Mouse (Mus musculus): Measurements from ENCODE around the gene Zbtb38.

Zbtb38 gene

DNA sequence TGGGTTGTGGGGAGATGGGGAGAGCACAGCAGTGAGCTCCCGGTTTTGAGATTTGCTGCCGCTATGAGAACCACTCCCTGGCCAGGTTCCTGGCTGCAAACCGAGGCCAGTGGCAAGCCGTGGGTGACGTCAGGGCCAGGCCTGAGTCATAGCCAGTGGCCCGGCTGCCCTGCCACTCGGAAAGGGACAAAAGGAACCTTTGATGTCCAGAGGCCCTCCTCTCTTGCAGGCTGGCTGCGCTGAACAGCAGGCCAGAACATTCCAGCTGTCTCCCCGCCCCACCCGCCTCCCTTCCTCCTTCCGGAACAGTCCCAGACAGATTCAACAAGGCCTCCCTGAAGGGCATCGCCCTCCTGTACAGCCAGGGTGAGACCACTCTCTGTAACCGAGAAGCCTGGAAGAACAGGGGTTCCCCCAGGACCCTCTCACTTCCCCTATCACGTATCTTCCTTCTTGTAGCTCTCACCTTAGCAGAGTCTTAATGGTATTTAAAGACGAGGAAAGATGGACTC lies at the start of gene Zbtb38:
TSS of gene Zbtb38 (minus strand) at position 229 of the 512 bp plus-strand sequence.
- in situ Hi-C loops (cut with MseI, MboI), result no loop called here

DNA sequence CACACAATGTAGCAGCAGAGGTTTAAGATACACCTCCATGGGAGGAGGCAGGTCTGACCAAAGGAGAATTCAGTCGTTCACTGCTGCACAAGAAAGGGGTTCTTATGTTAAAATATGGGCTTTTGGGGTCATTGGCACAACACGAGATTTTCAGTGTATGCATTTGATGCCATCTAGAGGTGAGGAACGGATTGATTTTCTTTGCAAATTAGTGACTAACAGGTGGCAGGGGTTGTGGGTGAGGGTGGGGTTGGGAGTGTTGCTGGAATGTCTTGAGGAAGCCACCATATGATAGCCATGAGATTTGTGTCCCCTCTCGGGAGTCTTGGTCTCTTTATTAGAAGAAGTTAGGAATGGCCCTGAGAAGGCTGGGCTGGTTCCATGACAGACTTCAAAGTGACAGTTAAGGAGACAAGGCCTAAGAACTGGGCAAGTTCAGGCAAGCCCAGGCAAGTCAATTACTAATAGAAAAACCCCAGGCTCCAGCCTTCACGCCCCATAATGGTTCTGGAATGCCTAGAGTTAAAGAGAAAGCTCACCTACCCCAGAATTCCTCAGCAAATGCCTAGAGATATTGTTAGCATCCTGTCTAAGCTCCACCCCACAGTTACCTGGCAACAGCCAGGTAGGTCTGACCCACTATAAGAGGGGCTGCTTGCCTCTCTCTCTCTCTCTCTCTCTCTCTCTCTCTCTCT lies 47.6 kb upstream of the Zbtb38 start:
- in situ Hi-C loops (cut with MseI, MboI), result no loop called here

DNA sequence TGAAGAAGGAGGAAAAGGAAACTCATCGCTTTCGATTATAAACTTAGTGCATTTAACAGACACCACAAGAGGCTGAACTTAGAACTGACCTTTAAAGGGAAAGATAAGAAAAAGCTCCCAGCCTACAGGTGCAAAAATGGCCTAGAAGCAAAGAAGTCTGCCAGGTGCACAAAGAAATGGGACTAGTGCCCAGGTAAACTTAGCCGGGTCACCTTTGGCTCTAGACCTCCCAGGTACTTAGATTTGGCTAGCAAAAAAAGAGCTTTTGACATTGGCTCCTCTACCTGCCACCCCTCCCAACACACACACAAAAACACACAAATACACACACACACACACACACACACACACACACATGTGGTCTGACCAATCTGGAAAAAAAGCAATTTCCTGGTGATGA lies 44.7 kb upstream of the Zbtb38 start:
- in situ Hi-C loops (cut with MseI, MboI), result no loop called here

DNA sequence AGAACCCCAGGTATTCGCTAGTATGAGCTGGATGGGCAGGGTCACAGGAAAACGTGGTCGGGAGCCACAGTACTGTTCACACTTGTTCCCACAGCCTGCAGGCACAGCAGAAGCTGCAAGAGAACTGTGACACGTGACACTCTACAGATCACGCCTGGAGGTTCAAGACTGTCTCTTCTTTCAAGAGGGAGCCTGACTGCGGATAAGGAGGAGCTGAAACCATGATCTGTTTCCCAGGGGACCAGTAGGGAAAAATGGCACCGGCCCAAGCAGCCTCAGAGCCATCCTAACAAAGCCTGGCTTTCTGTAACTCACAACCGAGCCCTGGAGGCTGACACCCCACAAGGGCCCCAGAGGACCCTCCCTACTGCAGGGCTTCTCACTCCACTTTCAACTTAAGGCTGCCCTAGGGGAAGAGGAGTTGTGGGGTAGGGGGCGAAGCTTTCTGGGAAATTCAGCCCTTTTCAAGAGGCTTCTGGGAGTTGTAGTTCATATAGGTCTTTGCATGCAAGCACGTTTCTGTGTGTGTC lies 42.8 kb upstream of the Zbtb38 start:
- in situ Hi-C loops (cut with MseI, MboI), result no loop called here

DNA sequence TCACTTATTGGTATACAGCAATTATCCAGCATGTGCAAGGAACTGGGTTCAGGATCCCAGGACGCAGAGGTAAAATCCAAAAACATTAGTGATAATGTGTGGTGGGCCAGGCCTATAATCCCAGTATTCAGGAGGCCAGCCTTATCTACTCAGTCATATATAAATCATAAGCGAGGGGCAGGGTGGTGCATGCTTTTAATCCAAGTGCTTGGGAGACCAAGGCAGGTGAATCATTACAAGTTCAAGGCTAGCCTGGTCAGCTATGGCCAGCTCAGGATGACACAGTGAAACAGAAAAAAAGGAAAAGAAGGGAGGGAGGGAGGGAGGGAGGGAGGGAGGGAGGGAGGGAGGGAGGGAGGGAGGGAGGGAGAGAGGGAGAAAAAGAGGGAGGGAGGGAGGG lies 42.0 kb upstream of the Zbtb38 start:
- in situ Hi-C loops (cut with MseI, MboI), result no loop called here

DNA sequence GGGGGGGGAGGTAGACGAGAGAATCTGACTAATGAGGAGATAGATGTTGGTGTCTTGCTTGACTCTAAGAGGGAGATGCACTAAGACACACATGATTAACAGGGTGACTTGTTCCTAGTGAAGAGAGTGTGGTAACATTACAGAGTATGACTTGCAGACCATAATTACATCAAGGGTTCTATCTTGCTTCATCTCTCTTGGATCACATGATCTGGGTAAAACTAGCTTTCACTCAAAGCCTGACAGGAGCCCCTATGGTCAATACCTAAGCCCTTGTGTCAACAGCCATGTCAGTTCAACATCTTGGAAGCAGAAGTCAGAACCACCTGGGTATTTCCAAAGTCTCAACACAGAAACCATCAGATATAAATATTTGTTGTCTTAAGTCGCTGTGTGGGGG lies 39.9 kb upstream of the Zbtb38 start:
- in situ Hi-C loops (cut with MseI, MboI), result no loop called here

DNA sequence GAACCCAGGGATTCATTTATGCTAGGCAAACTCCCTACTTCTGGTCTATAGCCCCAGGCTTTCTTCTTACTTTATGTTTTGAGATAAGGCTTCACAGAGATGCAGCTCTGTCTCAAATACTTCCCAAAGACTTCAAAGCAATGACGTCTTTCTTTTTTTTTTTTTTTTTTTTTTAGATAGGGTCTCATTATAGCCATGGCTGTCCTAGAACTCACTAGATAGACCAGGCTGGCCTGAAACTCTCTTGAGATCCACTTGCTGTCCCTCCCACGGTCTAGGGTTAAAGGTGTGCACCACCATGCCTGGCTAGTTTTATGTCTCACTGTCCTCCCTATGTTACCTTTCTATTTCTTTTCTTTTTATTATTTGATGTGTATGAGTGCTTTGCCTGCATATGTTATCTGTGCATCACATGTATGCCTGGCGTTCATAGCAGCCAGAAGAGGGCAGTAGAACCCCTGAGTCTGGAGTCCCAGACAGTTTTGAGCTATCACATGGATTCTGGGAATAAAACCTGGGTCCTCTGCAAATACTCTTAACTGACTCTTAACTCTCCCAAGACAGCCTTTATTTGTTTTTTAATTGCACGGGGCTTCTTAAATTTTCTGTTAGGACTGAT lies 37.9 kb upstream of the Zbtb38 start:
- in situ Hi-C loops (cut with MseI, MboI), result no loop called here

DNA sequence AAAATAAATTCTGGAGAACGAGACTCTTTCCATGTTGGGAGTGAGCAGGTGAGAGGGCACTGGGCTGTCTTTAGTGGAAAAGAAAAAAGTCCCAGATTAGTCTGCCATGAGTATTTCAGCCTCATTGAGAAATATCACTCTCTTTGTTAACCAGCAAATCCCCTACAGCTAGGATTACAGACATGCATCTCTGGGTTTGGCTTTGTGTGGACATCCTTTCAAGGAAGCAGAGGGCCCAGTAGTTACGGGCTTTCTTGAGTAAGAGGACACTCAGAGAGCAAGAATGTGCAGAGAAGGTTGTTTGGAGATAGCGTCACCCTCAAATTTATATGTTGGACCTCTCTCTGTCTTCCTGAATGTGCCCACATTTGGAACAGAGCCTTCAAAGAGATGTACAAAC lies 37.3 kb upstream of the Zbtb38 start:
- in situ Hi-C loops (cut with MseI, MboI), result no loop called here

DNA sequence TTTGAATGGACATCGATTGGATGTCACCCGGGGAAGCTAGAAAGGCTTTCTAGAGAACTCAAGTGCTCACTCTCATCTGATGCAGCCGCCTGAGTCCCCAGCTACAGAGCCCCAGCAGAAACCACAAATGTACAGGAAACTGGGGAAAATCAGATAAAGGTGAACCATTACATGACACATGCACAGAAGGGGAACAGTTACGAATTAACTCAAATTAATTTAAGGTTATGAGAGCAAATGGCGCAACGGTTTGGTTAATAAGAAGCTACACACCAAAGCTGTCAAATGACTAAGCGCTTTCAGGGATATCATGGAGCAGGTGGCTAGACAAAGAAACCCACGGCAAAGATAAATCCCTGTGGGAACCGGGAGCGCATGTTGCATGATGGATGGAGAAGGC lies 35.2 kb upstream of the Zbtb38 start:
- in situ Hi-C loops (cut with MseI, MboI), result no loop called here

DNA sequence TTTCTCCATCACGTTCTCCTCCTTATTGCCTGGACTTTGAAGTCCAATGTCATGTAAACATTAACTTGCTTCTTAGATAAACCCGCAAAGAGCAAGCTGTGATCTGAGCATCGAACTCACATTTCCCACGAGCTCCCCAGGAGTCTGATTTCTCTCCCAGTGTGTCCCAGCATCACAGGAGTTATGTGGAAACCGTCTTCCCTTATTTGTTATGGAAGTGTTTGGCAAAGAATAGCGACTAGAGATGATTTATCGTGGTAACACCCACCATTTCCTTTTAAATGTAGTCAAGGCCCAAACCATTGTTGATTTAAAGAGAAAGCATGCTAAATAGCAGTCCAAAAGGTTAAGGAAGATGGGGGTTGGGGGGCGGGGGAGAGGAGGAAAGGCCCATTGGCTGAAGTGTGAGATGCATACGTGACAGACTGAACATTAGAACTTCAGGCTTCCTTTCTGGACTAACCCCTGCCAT lies 33.3 kb upstream of the Zbtb38 start:
- in situ Hi-C loops (cut with MseI, MboI), result no loop called here

DNA sequence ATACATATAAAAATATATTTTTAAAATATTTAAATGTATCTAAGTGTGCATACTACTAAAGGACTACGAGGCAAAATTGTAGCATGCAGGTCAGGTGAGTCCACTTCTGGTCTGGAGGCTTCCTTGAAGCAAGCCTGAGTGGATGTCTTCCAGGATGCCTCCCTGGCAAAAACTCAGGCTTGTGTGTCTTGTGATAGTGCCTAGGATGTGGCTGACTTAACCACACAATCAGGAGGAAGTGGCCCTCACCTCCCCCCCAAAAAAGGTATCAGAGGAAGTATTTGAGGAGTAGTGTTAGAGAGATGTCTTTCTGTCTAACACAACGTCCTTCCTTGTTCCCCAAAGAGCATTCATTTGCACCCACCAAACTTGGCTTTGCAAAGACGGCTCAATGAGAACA lies 32.6 kb upstream of the Zbtb38 start:
- in situ Hi-C loops (cut with MseI, MboI), result no loop called here

DNA sequence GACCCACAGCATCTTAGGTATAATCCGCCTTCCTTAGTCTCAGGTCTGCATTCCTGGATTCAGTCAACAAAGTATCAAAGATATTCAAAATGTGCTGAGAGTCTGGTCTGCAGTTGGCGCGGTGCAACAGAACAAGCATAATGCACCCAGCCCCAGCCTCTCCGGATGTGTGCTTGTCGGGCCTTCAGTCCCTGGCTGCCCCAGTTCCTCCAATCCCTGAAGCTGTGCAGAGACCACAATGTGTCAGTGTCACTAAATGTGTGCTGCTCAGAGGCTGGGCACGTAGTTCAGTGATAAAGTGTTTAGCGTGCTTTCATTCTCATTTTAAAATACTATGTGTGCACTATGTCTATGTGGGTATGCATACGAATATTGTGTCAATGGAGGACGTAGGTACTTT lies 31.0 kb upstream of the Zbtb38 start:
- in situ Hi-C loops (cut with MseI, MboI), result no loop called here

DNA sequence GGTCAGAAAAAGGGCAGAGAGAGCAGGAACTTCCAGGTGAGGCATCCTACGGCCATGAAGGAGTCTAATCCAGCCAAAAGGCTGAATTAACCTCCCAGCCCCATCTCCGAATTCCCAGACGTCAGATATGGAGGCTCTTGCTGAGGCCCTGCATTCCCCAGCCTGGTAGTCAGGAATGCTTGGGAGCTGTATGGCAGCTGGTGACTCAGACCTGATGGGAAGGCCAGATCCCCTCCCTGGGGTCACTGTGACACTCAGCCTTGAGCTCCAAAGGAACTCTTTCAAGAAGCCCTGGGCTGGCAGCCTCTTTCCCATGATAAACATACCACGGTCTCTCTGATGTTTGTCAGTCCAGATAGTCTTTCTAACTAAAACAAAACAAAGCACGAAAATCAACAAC lies 30.6 kb upstream of the Zbtb38 start:
- in situ Hi-C loops (cut with MseI, MboI), result no loop called here

DNA sequence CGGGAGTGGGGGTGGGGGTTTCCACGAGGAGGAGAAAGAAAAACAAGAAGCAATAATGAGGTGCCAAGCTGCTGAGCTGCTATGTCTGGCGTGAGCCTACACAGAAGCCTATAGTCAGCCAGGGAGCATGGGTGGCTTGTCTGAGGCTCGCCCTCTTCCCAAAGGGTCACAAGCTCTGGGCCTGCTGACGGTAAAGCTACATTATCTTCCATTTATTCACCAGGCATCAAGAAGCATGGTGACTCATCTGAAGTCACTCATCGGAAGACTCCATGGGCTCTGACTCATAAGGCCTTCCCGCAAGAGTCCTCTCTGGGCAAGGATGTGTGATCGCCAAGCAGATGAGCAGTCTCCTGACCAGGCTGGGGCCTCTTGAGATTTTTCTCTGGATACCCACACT lies 29.4 kb upstream of the Zbtb38 start:
- in situ Hi-C loops (cut with MseI, MboI), result no loop called here

DNA sequence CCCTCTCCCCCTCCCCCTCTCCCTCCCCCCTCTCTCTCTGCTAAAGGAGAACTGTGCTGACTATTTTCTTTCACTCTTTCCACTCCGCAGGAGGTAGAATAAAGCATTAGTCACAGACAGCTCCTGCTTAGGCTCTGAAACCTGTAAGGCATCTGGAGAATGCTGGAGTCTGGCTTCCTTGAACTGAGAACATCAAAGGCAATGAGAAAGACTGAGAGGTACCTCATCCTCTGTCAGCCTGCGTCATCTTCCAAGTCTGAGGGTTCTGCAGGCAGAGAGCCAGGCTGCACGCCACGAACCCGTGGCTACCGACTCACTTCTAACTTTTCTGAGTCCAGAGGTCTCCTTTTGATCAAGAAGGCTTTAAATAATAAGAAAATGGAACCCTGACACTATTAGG lies 20.5 kb upstream of the Zbtb38 start:
- in situ Hi-C loops (cut with MseI, MboI), result no loop called here

DNA sequence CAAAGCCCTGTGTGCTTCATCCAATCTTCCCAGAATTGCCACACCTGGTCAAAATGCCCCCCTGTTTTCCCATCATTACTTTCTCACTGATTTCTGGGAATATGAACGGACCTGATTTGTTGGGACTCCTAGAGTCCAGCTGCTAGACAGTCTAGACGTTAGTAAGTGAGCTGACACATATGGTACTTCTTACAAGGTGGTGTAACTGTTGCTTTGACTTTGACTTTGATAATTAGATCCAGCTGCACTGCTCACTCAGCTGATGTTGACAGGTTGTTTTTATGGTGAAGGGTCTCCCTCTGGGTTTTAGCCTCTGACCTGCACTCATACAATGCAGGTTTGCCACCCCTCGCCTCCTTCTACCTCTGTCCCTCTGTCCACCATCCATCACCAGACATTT lies 17.8 kb upstream of the Zbtb38 start:
- in situ Hi-C loops (cut with MseI, MboI), result no loop called here

DNA sequence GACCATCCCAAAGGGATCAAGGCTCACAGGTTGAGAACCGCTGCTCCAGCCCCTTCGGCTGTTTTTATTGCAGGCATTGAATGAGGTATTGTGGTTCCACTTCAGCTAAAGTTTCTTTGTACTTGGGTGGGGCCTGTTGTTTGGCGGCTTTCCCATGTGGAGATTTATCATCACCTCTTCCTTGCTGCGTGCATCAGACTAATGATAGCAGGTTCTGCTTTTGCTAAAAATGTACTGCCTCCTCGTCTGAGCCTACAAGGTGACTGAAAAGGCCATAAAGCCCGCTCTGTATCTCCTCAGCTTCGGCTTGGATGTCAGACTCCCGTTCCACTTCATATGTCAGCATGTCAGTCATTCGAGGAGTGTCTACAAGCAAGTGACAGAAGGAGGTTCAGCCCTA lies 17.0 kb upstream of the Zbtb38 start:
- in situ Hi-C loops (cut with MseI, MboI), result no loop called here

DNA sequence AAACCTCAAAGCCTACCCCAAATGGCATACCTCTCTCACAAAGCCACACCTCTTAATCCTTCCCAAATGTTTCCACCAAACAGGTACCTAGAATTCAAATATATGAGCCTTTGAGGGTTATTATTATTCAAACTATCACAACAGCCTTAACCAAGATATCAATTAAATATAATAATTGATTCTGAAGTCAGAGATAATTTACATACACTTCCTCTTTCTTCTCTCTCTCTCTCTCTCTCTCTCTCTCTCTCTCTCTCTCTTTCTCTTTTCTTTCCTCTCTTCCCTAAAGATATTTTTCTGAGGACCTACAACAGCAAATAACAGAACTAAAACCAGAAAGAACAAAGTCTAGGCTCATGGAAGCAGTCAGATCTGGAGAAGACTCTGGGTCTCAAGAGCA lies 15.2 kb upstream of the Zbtb38 start:
- in situ Hi-C loops (cut with MseI, MboI), result no loop called here

DNA sequence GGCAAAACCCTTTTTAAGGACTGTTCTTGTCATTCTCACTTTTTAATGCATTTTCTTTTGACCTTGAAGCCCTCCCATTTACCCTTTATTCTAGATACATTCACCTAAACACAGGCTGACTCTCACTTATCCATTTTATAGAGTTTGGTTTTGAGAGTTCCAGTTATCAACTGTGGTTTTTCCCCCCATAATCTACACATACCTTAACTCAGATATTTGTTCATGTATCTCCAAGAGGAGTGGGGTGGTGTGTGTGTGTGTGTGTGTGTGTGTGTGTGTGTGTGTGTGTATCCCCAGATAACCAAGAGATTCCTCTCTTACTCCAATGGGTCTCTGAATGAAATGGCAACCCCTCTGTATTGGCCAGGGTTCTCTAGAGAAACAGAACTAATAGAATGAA lies 13.4 kb upstream of the Zbtb38 start:
- in situ Hi-C loops (cut with MseI, MboI), result no loop called here

DNA sequence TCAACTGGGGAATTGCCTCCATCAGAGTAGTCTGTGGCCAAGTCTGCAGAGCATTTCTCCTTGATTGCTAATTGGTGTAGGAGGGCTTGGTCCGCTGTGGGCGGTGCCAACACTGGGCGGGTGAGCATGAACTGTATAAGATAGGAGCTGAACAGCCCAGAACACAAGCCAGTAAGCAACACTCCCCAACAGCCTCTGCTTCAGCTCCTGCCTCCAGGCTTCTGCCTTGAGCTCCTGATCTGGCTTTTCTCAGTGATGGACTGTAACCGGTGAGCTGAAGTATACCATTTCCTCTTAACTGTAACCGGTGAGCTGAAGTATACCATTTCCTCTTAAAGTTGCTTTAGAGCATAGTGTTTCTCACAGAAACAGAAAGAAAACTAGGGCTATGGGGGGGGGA lies 12.8 kb upstream of the Zbtb38 start:
- in situ Hi-C loops (cut with MseI, MboI), result no loop called here

DNA sequence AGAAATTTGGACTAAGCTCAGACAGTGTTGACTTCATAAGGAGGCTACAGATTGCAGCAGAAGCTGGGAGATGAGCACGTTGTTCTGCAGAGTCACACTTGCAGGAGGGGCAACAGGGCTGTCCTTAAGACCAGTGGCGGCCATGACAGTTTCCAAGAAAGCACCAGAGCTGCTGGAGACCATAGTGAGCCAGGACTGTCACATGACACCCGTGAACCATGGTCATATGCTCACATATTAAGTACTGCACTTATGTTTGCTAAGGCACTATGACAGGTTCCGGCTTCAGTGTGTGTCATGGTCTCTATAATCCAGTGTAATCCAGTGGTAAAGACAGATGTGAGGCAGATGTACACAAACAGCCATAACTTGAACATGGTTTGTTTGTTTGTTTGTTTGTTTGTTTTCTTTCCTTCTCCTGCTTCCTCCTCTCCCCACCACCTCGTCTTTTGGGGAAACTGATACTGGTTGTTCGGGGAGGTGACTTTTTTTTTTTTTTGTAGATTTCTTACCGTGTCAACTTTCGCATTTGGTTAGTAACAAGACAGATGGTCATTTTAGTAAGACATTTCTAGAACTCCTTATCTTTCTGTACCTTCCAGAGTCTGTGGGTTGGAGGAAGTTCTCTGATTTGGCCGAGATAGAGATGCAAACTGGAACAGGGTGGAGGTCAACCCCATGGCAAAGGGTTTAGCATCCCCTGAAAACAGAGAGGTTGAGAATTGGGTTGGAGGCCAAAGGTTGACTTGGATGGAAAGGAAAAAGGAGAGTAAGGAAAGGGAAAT lies 11.4 kb upstream of the Zbtb38 start:
- in situ Hi-C loops (cut with MseI, MboI), result no loop called here

DNA sequence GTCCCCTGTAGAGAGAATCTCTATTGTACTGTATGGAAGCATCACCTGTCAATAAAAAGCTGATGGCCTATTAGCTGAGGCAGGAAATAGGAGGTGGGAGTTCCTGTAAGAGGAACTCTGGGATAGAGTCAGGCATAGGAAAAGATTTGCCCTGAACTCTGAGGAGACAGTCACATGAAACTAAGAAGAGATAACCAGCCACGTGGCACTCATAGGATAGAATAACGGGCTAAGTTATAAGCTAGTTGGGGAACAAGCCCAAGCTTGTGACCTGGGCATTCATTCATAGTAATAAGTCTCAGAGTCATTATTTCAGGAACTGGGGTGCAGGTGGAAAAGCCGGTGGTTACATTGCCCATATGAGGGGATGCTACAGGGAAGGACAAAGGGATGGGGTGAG lies 10.4 kb upstream of the Zbtb38 start:
- in situ Hi-C loops (cut with MseI, MboI), result no loop called here

Data from mouse trophoblast stem cell (cell line).